Mouse (Mus musculus): ENCODE results near the gene Tra2a. TPM values are rescaled to one million over a fixed set of nuclear protein-coding genes. Genes with fewer than 3 reads are reported as not detected.

Gene Tra2a
- polyA plus RNA-seq, 1 experiment from 2014 or later: 40.4 TPM

DNA sequence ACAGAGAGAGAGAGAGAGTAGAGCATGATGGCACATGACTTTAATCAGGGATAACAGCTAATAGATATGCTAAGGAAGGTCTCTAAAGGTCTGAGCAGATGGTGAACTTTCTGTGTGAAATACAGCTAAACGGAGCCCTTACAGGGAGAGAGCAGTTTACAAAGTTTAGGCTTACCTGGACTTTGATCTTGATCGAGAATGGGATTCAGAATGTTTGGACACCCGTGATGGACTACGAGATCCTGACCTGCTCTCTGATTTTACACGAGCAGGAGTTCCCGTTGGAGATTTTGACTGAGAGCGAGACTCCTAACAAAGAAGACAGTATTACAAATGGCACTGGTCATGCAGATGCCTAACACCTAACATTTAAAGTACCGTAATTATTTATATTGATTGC is 11.6 kb downstream of the Tra2a start:
- Histone ChIP-seq H3K36me3 (ENCODE audit: control insufficient read depth, insufficient read depth, low read length) (peaks cover 26% of the 10 kb centered on the region), H3K27me3 (ENCODE audit: control insufficient read depth, insufficient read depth, low read length) (no peaks in the 10 kb centered on the region), H3K9me3 (replicated peaks; ENCODE audit: control insufficient read depth, low read length) (no peaks in the 10 kb centered on the region), H3K4me1 (ENCODE audit: control insufficient read depth, insufficient read depth, low read length) (no peaks in the 10 kb centered on the region), H3K27ac (ENCODE audit: low read depth, low read length) (no peak overlapping the region), H3K4me2 (no peak overlapping the region), H3K9ac (ENCODE audit: low read depth, low read length) (no peak overlapping the region), H3K4me3 (ENCODE audit: low read depth, low read length) (no peak overlapping the region)
- no peak for ATAC-seq (replicated peaks; ENCODE audit: insufficient number of reproducible peaks, low FRiP score, low TSS enrichment)
- 94% methylated on average over 8 of the region's 8 CpGs for WGBS (ENCODE audit: insufficient replicate concordance)

DNA sequence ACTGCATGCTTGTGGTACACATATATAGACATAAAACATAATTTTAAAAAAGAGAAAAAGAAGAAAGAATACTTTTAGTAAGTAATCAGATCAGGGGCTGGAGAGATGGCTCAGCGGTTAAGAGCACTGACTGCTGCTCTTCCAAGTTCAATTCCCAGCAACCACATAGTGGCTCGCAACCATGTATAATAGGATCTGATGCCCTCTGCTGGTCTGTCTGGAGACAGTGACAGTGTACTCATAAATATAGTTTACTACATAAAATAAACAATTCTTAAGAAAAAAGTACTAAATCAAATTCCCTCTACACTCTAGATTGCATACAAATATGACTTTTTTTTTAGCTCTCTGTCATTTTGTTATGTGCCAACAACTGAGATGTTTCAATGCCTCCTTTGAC is 12.6 kb downstream of the Tra2a start:
- WGBS (ENCODE audit: insufficient replicate concordance): 98% methylated on average over 2 of the region's 2 CpGs
- H3K36me3 ChIP-seq (ENCODE audit: control insufficient read depth, insufficient read depth, low read length): peaks cover 28% of the 10 kb centered on the region

DNA sequence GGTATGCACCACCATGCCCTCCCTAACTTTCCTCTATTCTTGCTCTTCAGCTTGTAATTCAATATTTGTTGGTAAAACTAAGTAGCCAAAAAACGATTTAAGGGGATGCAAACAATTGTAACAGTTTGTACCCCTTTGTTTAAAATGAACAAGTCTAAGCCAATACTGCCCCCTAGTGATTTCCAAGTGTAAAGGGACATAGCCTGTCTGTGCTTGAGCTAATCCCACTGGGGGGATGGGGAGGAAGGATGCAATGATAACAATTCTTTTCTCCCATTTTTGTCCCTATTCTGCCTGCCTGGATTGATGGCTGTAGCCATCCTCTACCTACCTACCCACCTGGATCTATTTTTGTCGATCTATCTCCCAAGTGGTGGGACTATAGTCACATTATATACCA is 16.6 kb downstream of the Tra2a start:
- Histone ChIP-seq H3K27me3 (ENCODE audit: control insufficient read depth, insufficient read depth, low read length) (no peaks in the 10 kb centered on the region), H3K4me3 (ENCODE audit: low read depth, low read length) (no peak overlapping the region), H3K9ac (ENCODE audit: low read depth, low read length) (no peak overlapping the region), H3K36me3 (ENCODE audit: control insufficient read depth, insufficient read depth, low read length) (peaks cover 42% of the 10 kb centered on the region), H3K4me2 (no peak overlapping the region), H3K27ac (ENCODE audit: low read depth, low read length) (no peak overlapping the region), H3K4me1 (ENCODE audit: control insufficient read depth, insufficient read depth, low read length) (no peaks in the 10 kb centered on the region), H3K9me3 (replicated peaks; ENCODE audit: control insufficient read depth, low read length) (no peaks in the 10 kb centered on the region)
- ATAC-seq (replicated peaks; ENCODE audit: insufficient number of reproducible peaks, low FRiP score, low TSS enrichment): no peak
- WGBS (ENCODE audit: insufficient replicate concordance): 65% methylated on average over 2 of the region's 2 CpGs

More for the DNA sequence above, 12.6 kb downstream of the Tra2a start:
- Histone ChIP-seq H3K27ac (ENCODE audit: low read depth, low read length) (no peak overlapping the region), H3K4me1 (ENCODE audit: control insufficient read depth, insufficient read depth, low read length) (no peaks in the 10 kb centered on the region), H3K9ac (ENCODE audit: low read depth, low read length) (no peak overlapping the region), H3K9me3 (replicated peaks; ENCODE audit: control insufficient read depth, low read length) (no peaks in the 10 kb centered on the region), H3K27me3 (ENCODE audit: control insufficient read depth, insufficient read depth, low read length) (no peaks in the 10 kb centered on the region), H3K4me2 (no peak overlapping the region), H3K4me3 (ENCODE audit: low read depth, low read length) (no peak overlapping the region)
- ATAC-seq (replicated peaks; ENCODE audit: insufficient number of reproducible peaks, low FRiP score, low TSS enrichment): no peak

- 81% methylated on average over 1 of the region's 1 CpGs for WGBS (ENCODE audit: insufficient replicate concordance)
- no peak overlapping the region for H3K27ac ChIP-seq (ENCODE audit: low read depth, low read length)
- no peaks in the 10 kb centered on the region for H3K4me1 ChIP-seq (ENCODE audit: control insufficient read depth, insufficient read depth, low read length)
- no peaks in the 10 kb centered on the region for H3K9me3 ChIP-seq (replicated peaks; ENCODE audit: control insufficient read depth, low read length)
- H3K4me3 ChIP-seq (ENCODE audit: low read depth, low read length): no peak overlapping the region
- H3K4me2 ChIP-seq: no peak overlapping the region
- H3K27me3 ChIP-seq (ENCODE audit: control insufficient read depth, insufficient read depth, low read length): no peaks in the 10 kb centered on the region
- ATAC-seq (replicated peaks; ENCODE audit: insufficient number of reproducible peaks, low FRiP score, low TSS enrichment): no peak
- H3K9ac ChIP-seq (ENCODE audit: low read depth, low read length): no peak overlapping the region
- H3K36me3 ChIP-seq (ENCODE audit: control insufficient read depth, insufficient read depth, low read length): peaks cover 17% of the 10 kb centered on the region
Observed at GRCm38 (mm10) chr6:49242331-49242730, 21.5 kb downstream of the Tra2a start.

GRCm38 (mm10) chr6:49241562-49241961 is 22.3 kb downstream of the Tra2a start:
- 83% methylated on average over 1 of the region's 1 CpGs for WGBS (ENCODE audit: insufficient replicate concordance)
- no peak overlapping the region for H3K4me2 ChIP-seq
- H3K27me3 ChIP-seq (ENCODE audit: control insufficient read depth, insufficient read depth, low read length): no peaks in the 10 kb centered on the region
- no peak overlapping the region for H3K9ac ChIP-seq (ENCODE audit: low read depth, low read length)
- no peak for ATAC-seq (replicated peaks; ENCODE audit: insufficient number of reproducible peaks, low FRiP score, low TSS enrichment)
- H3K4me1 ChIP-seq (ENCODE audit: control insufficient read depth, insufficient read depth, low read length): no peaks in the 10 kb centered on the region
- peaks cover 17% of the 10 kb centered on the region for H3K36me3 ChIP-seq (ENCODE audit: control insufficient read depth, insufficient read depth, low read length)
- no peak overlapping the region for H3K27ac ChIP-seq (ENCODE audit: low read depth, low read length)
- H3K4me3 ChIP-seq (ENCODE audit: low read depth, low read length): no peak overlapping the region
- H3K9me3 ChIP-seq (replicated peaks; ENCODE audit: control insufficient read depth, low read length): no peaks in the 10 kb centered on the region

- ATAC-seq (replicated peaks; ENCODE audit: insufficient number of reproducible peaks, low FRiP score, low TSS enrichment): peak; percentile 100
- no peaks in the 10 kb centered on the region for H3K27me3 ChIP-seq (ENCODE audit: control insufficient read depth, insufficient read depth, low read length)
- H3K9me3 ChIP-seq (replicated peaks; ENCODE audit: control insufficient read depth, low read length): no peaks in the 10 kb centered on the region
- H3K4me1 ChIP-seq (ENCODE audit: control insufficient read depth, insufficient read depth, low read length): no peaks in the 10 kb centered on the region
- H3K4me2 ChIP-seq: no peak overlapping the region
- H3K27ac ChIP-seq (ENCODE audit: low read depth, low read length): no peak overlapping the region
- no peaks in the 10 kb centered on the region for H3K36me3 ChIP-seq (ENCODE audit: control insufficient read depth, insufficient read depth, low read length)
- no peak overlapping the region for H3K4me3 ChIP-seq (ENCODE audit: low read depth, low read length)
- no peak overlapping the region for H3K9ac ChIP-seq (ENCODE audit: low read depth, low read length)
- WGBS (ENCODE audit: insufficient replicate concordance): 50% methylated on average over 9 of the region's 9 CpGs
Observed at GRCm38 (mm10) chr6:49236331-49236730, 27.5 kb downstream of the Tra2a start.

- Histone ChIP-seq H3K4me3 (ENCODE audit: low read depth, low read length) (no peak overlapping the region), H3K4me2 (no peak overlapping the region), H3K27me3 (ENCODE audit: control insufficient read depth, insufficient read depth, low read length) (no peaks in the 10 kb centered on the region), H3K9ac (ENCODE audit: low read depth, low read length) (no peak overlapping the region), H3K4me1 (ENCODE audit: control insufficient read depth, insufficient read depth, low read length) (peaks cover 3% of the 10 kb centered on the region; the same call in 1 of the 2 replicates), H3K36me3 (ENCODE audit: control insufficient read depth, insufficient read depth, low read length) (no peaks in the 10 kb centered on the region), H3K27ac (ENCODE audit: low read depth, low read length) (no peak overlapping the region), H3K9me3 (replicated peaks; ENCODE audit: control insufficient read depth, low read length) (no peaks in the 10 kb centered on the region)
- ATAC-seq (replicated peaks; ENCODE audit: insufficient number of reproducible peaks, low FRiP score, low TSS enrichment): no peak
- WGBS (ENCODE audit: insufficient replicate concordance): 60% methylated on average over 4 of the region's 4 CpGs
Observed at GRCm38 (mm10) chr6:49233356-49233755, 30.5 kb downstream of the Tra2a start.

DNA sequence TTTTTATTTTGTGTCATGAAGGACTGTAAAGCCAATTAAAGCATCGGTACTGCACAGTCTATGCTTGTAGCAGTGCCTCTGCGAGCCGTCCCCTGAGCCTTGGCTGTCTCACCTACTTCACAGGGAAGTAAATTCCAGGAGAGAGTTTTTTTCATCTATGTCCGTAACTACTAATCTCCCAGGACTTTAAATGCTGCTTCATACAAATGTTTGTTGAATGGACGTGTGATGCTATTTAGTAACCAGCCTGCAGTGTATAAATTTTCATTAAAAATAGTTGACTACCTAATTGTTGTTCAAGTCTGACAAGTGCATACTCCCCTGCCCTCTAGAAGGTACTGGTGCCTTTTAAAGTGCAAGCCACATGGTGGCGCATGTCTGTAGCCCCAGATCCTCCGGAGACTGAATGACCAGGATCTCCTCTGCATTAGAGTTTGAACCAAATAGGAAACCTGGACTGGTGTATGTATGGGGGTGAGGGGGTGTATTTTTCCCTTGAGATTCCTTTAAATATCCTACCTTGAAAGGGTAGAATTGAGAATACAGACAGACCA is 35.6 kb downstream of the Tra2a start:
- no peak overlapping the region for H3K4me3 ChIP-seq (ENCODE audit: low read depth, low read length)
- H3K9me3 ChIP-seq (replicated peaks; ENCODE audit: control insufficient read depth, low read length): no peaks in the 10 kb centered on the region
- 13% methylated on average over 7 of the region's 7 CpGs for WGBS (ENCODE audit: insufficient replicate concordance)
- no peaks in the 10 kb centered on the region for H3K36me3 ChIP-seq (ENCODE audit: control insufficient read depth, insufficient read depth, low read length)
- H3K9ac ChIP-seq (ENCODE audit: low read depth, low read length): no peak overlapping the region
- ATAC-seq (replicated peaks; ENCODE audit: insufficient number of reproducible peaks, low FRiP score, low TSS enrichment): no peak
- peak overlapping the region; percentile 4; the same call in 1 of the 2 replicates for H3K4me2 ChIP-seq
- H3K27me3 ChIP-seq (ENCODE audit: control insufficient read depth, insufficient read depth, low read length): no peaks in the 10 kb centered on the region
- H3K4me1 ChIP-seq (ENCODE audit: control insufficient read depth, insufficient read depth, low read length): peaks cover 3% of the 10 kb centered on the region; the same call in 1 of the 2 replicates
- no peak overlapping the region for H3K27ac ChIP-seq (ENCODE audit: low read depth, low read length)

GRCm38 (mm10) chr6:49227184-49227735 is 36.6 kb downstream of the Tra2a start:
- peak overlapping the region; percentile 20 for H3K4me2 ChIP-seq

More at GRCm38 (mm10) chr6:49227184-49227735, 36.6 kb downstream of the Tra2a start:
- ATAC-seq (replicated peaks; ENCODE audit: insufficient number of reproducible peaks, low FRiP score, low TSS enrichment): no peak
- Histone ChIP-seq H3K27me3 (ENCODE audit: control insufficient read depth, insufficient read depth, low read length) (no peaks in the 10 kb centered on the region), H3K4me3 (ENCODE audit: low read depth, low read length) (no peak overlapping the region), H3K9me3 (replicated peaks; ENCODE audit: control insufficient read depth, low read length) (no peaks in the 10 kb centered on the region), H3K36me3 (ENCODE audit: control insufficient read depth, insufficient read depth, low read length) (no peaks in the 10 kb centered on the region), H3K27ac (ENCODE audit: low read depth, low read length) (no peak overlapping the region), H3K9ac (ENCODE audit: low read depth, low read length) (no peak overlapping the region), H3K4me1 (ENCODE audit: control insufficient read depth, insufficient read depth, low read length) (peaks cover 3% of the 10 kb centered on the region; the same call in 1 of the 2 replicates)
- WGBS (ENCODE audit: insufficient replicate concordance): 9% methylated on average over 15 of the region's 15 CpGs
